Mouse (Mus musculus): ENCODE measurements around the gene Gm45713.
"Not testable (repeated sequence)": the region's sequence is repeated elsewhere in the genome, so short reads cannot be mapped to it uniquely, and the experiment has no call there.

Gm45713 gene

GRCm38 (mm10) chr7:45135993-45136567 is at the start of gene Gm45713, which contains the start of gene Flt3l:
Gene Gm45713 (minus strand): TSS chr7:45136231.
Gene Flt3l (minus strand): TSS chr7:45136432.
- peak; percentile 91 to 94 for DNase-seq (ENCODE audit: low read depth in 2 of 2, low spot score in 2 of 2)

GRCm38 (mm10) chr7:45183672-45184071 is 47.6 kb upstream of the Gm45713 start:
- DNase-seq (ENCODE audit: low read depth in 2 of 2, low spot score in 2 of 2): no peak

GRCm38 (mm10) chr7:45182606-45183005 is 46.6 kb upstream of the Gm45713 start:
- no peak for DNase-seq (ENCODE audit: low read depth in 2 of 2, low spot score in 2 of 2)

- DNase-seq (ENCODE audit: low read depth in 2 of 2, low spot score in 2 of 2): peak; percentile 61 to 70
Observed at GRCm38 (mm10) chr7:45182199-45182601, 46.2 kb upstream of the Gm45713 start.

- no peak for DNase-seq (ENCODE audit: low read depth in 2 of 2, low spot score in 2 of 2)
Observed at GRCm38 (mm10) chr7:45181540-45181939, 45.5 kb upstream of the Gm45713 start.

GRCm38 (mm10) chr7:45180896-45181477 is 45.0 kb upstream of the Gm45713 start, which contains the start of gene Pth2:
Gene Pth2 (plus strand): TSS chr7:45180995.
- DNase-seq (ENCODE audit: low read depth in 2 of 2, low spot score in 2 of 2): no peak

- no peak for DNase-seq (ENCODE audit: low read depth in 2 of 2, low spot score in 2 of 2)
Observed at GRCm38 (mm10) chr7:45179469-45179868, 43.4 kb upstream of the Gm45713 start, which contains the start of gene Gfy. Gene Gfy (minus strand): TSS chr7:45179569.

GRCm38 (mm10) chr7:45178550-45178949 is 42.5 kb upstream of the Gm45713 start:
- no peak for DNase-seq (ENCODE audit: low read depth in 2 of 2, low spot score in 2 of 2)

- DNase-seq (ENCODE audit: low read depth in 2 of 2, low spot score in 2 of 2): no peak
Observed at GRCm38 (mm10) chr7:45176356-45176755, 40.3 kb upstream of the Gm45713 start.

- DNase-seq (ENCODE audit: low read depth in 2 of 2, low spot score in 2 of 2): no peak
Observed at GRCm38 (mm10) chr7:45175929-45176328, 39.9 kb upstream of the Gm45713 start.

GRCm38 (mm10) chr7:45175398-45175797 is 39.4 kb upstream of the Gm45713 start:
- no peak for DNase-seq (ENCODE audit: low read depth in 2 of 2, low spot score in 2 of 2)

GRCm38 (mm10) chr7:45174567-45175280 is 38.7 kb upstream of the Gm45713 start:
- no peak for DNase-seq (ENCODE audit: low read depth in 2 of 2, low spot score in 2 of 2)

- DNase-seq (ENCODE audit: low read depth in 2 of 2, low spot score in 2 of 2): not testable (repeated sequence)
Observed at GRCm38 (mm10) chr7:45173772-45174171, 37.7 kb upstream of the Gm45713 start.

- DNase-seq (ENCODE audit: low read depth in 2 of 2, low spot score in 2 of 2): peak; percentile 44 to 63
Observed at GRCm38 (mm10) chr7:45172974-45173373, 36.9 kb upstream of the Gm45713 start.

- no peak for DNase-seq (ENCODE audit: low read depth in 2 of 2, low spot score in 2 of 2)
Observed at GRCm38 (mm10) chr7:45169495-45169894, 33.5 kb upstream of the Gm45713 start.

GRCm38 (mm10) chr7:45168656-45169055 is 32.6 kb upstream of the Gm45713 start:
- no peak for DNase-seq (ENCODE audit: low read depth in 2 of 2, low spot score in 2 of 2)

- DNase-seq (ENCODE audit: low read depth in 2 of 2, low spot score in 2 of 2): no peak
Observed at GRCm38 (mm10) chr7:45167761-45168445, 31.9 kb upstream of the Gm45713 start.

GRCm38 (mm10) chr7:45166950-45167401 is 30.9 kb upstream of the Gm45713 start:
- no peak for DNase-seq (ENCODE audit: low read depth in 2 of 2, low spot score in 2 of 2)

GRCm38 (mm10) chr7:45165701-45166100 is 29.7 kb upstream of the Gm45713 start:
- no peak for DNase-seq (ENCODE audit: low read depth in 2 of 2, low spot score in 2 of 2)

GRCm38 (mm10) chr7:45164833-45165232 is 28.8 kb upstream of the Gm45713 start:
- DNase-seq (ENCODE audit: low read depth in 2 of 2, low spot score in 2 of 2): no peak

GRCm38 (mm10) chr7:45163735-45164490 is 27.9 kb upstream of the Gm45713 start, which contains the start of gene Slc17a7:
Gene Slc17a7 (plus strand): TSS chr7:45163949.
- DNase-seq (ENCODE audit: low read depth in 2 of 2, low spot score in 2 of 2): peak in 1 of 2 experiments; percentile 23

Data from CD8-positive naive resting alpha-beta T cell, adult 2 months (primary cell).